Mouse (Mus musculus): Measurements from ENCODE around the gene Nelfcd.

GRCm38 (mm10) chr2:174413127-174413526 is 2.5 kb upstream of the Nelfcd start:
- no peak for TF ChIP-seq GATA1 (IDR thresholded peaks at IDR 0.05; ENCODE audit: low read length)
- no peak for TF ChIP-seq TAL1 (IDR thresholded peaks at IDR 0.05; ENCODE audit: low read length)

Measured in erythroblast, embryonic 14.5 days (primary cell).